Mouse (Mus musculus): ENCODE measurements around the gene Sgsh.

DNA sequence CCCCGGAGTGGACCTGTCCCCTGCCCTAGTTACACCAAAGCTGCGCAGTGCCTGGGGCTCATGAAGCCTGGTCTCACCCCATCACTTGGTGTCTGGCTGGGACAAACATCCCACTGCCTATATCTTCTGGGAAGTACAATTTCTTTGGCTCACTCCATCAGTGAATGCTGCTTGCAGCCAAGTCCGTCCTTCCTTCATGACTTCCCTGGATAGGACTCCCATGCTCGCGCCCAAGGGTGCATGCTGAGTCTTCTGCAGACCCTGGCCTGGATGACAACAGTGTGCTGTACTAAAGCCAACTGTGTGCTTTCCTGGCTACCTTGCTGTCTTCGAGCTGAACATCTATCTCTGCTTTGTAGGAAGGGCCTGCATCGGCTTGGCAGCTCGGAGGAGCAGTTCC, 11.2 kb downstream of the Sgsh start:
- TF ChIP-seq ZNF384 (IDR thresholded peaks at IDR 0.05; ENCODE audit: low read depth, low read length) (no peak), POLR2A (IDR thresholded peaks at IDR 0.05; ENCODE audit: control insufficient read depth in 1 of 2, insufficient read depth in 1 of 2, low read depth in 1 of 2, low read length in 2 of 2, poor library complexity in 1 of 2) (no peak), POLR2AphosphoS5 (IDR thresholded peaks at IDR 0.05; ENCODE audit: borderline replicate concordance, low read depth, low read length) (no peak), TBP (IDR thresholded peaks at IDR 0.05; ENCODE audit: low read depth, low read length) (no peak), SMC3 (IDR thresholded peaks at IDR 0.05; ENCODE audit: low read depth, low read length) (no peak), EP300 (IDR thresholded peaks at IDR 0.05; ENCODE audit: low read depth in 1 of 2, low read length in 2 of 2) (no peak), GABPA (IDR thresholded peaks at IDR 0.05; ENCODE audit: low read depth, low read length) (no peak), CTCF (IDR thresholded peaks at IDR 0.05 in 2 of 3, conservative IDR thresholded peaks at IDR 0.05 in 1 of 3; ENCODE audit: control insufficient read depth in 1 of 3, insufficient read depth in 1 of 3, low read depth in 2 of 3, low read length in 3 of 3, poor library complexity in 1 of 3, severe bottlenecking in 1 of 3) (no peak), E2F4 (IDR thresholded peaks at IDR 0.05; ENCODE audit: borderline replicate concordance, low read depth, low read length) (no peak), TAL1 (IDR thresholded peaks at IDR 0.05; ENCODE audit: low read length) (no peak), SIN3A (IDR thresholded peaks at IDR 0.05; ENCODE audit: low read length) (no peak), HCFC1 (IDR thresholded peaks at IDR 0.05; ENCODE audit: low read depth, low read length) (no peak), MAX (IDR thresholded peaks at IDR 0.05; ENCODE audit: low read length) (no peak)
